Mouse (Mus musculus): Measurements from ENCODE around the gene Ermp1.
"Not testable (repeated sequence)": the region's sequence is repeated elsewhere in the genome, so short reads cannot be mapped to it uniquely, and the experiment has no call there.

Ermp1 gene

DNA sequence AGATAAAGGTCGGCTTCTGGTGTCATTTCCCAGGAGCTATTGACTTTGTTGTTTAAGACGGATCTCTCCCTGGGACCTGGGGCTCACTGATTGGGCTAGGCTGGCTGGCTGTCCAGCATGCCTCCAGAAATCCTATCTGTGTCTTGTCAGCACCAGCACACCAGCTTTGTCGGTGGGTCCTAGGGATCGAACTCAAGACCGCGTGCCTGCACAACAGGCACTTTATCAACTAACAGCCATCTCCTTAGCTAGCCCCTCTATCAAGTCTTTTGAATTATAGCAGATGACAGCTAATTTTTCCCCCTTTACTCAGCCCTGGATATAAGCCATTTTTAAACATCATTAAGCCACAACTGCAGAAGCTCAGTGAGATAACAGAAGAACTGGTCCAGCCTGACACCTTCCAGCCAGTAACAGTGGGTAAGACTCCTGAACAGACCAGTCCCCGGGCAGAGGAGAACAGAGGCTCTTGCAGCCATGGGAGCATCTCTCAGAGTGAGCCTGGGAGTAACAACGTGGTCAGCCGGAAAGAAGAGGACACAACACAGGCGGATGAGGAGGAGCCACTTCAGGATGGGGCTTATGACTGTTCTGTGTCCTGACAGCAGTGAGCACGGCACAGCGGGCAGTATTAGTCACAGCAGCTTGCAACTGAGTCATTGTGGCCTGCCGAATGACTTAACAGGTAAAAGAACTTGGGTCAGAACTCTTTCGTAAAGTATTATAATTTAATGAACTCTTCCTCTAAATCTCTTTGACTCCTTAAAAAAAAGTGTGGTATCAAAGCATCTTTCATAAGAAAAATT lies 44.5 kb downstream of the Ermp1 start:
- in situ Hi-C loops (cut with MboI; ENCODE audit: low sequenced_read_pairs), result no loop called here

DNA sequence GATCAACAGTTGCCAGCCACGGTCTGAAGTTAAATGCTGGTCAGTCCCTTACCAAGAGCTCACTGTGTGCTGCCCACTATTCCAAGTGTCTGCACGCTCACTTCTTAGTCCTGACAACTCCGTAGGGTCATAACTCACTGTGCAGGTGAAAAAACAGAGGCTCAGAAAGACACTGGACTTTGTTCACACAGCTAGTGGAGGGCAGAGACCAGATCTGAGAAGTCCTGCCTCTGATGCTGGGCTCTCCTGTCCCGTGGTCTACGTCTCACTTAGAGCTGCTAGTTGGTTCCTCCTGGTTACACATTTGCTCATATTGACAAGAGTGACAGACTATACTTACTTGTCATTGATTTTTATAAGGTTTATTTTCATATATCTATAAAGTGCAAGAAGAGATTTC lies 49.2 kb downstream of the Ermp1 start:
- in situ Hi-C loops (cut with MboI; ENCODE audit: low sequenced_read_pairs), result no loop called here

DNA sequence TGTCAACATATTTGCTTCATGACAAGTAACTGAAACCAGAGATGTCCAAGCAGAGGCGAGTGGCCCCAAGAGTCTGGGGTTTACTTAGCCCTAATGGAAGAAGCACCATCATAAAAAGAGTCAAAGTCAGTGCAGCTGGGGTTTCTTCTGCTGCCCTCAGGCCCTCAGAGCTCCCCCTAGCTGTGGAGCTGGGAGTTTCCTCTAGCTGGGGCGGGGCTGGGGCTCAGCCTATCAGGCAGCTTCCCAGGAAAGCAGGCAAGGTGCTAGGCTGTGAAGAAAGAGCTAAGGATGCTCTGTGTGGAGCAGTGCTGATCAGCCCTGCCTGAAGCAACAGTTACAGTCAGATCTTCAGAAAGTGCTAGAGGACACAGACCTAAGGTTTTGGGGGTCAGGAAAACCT lies 51.2 kb downstream of the Ermp1 start:
- in situ Hi-C loops (cut with MboI; ENCODE audit: low sequenced_read_pairs), result no loop called here

DNA sequence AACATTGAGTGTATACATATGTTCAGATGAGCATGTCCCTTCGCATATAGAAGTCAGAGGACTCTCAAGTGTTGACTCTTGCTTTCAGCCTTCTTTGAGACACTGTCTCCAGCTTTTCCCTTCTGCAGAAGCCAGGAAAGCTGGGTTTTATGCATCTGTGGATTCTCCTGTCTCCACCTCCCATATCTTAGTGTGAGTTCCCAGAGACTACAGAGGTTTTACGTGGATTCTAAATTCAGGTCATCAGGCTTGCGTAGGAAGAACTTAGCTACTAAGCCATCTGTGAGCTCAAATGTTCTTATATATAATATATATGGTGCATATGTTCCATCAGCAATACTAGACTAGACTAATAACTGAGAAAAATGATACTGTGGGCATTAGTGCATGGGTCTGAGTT lies 51.9 kb downstream of the Ermp1 start:
- in situ Hi-C loops (cut with MboI; ENCODE audit: low sequenced_read_pairs), result no loop called here

DNA sequence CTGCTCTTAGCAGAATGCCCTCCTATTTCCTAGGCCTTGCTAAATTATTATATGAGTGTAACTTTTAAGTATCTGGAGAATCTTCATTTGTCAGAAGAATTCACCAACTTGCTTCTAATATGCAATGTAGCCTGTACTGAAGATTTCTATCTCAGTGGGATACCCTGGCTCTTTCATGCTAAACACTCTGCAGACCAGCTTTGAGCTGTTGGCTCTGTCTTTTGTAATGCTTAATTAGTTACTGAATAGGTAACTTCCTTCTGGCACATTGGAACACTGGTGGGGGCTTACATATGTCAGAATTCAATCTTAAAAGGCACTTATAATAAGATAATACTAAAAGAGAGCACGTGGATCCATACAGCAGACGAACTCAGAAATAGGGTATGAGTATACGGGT lies 54.4 kb downstream of the Ermp1 start:
- in situ Hi-C loops (cut with MboI; ENCODE audit: low sequenced_read_pairs), result not testable (repeated sequence)

DNA sequence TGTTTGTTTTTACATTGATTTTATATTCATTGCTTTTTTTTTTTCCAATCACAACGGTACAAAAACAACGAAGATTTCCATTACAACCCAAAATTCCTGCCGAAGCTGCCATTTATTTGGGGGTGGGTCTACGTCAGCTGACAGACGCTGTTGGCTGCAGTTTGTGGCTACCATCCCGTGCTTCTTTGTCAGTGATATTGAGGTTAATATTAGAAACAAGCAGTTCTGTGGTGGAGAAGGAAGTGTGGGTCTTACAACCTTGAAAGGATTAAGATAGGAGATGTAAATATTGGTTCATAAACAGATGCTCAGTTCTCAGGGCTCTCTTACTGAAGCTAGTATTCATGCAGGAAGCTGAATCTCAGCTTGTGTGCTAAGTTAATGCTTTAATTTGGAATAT lies 64.5 kb downstream of the Ermp1 start:
- in situ Hi-C loops (cut with MboI; ENCODE audit: low sequenced_read_pairs), result no loop called here

DNA sequence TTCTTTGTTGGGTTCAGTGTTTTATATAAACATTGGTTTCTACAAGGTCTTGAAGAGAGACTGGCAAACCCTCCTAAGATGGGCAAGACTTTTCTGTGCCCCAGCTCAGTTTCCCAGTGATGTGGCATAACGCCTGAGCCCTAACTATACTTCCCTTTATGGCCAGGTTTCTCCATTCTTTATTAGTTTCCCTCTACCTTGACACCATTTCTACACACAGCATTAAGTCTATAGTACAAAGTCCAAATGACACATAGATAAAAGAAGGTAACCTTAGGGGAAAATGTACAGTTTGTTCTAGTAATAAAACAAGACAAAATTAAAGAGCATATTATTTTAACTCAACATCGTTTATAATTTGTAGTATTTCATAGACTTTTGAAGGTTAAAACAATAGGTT lies 65.8 kb downstream of the Ermp1 start:
- in situ Hi-C loops (cut with MboI; ENCODE audit: low sequenced_read_pairs), result no loop called here

DNA sequence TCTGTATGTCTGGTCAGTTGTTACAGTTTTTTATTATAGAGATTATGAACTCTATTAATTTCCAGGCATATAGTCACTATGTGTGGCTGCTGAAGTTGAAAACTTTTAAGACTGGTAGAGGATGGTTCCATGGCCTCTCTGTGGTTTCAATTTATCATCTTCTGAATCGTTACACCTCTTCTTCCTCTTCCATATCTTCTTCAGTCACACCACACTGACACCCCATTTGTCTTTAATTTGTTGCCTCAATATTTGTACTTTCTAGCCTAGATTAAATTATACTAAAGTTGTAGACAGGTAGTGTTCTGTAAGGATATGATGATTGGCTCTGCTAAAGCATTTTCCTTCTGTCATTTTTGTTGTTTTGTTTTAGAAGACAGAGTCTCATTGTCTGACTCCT lies 81.7 kb downstream of the Ermp1 start:
- in situ Hi-C loops (cut with MboI; ENCODE audit: low sequenced_read_pairs), result no loop called here

DNA sequence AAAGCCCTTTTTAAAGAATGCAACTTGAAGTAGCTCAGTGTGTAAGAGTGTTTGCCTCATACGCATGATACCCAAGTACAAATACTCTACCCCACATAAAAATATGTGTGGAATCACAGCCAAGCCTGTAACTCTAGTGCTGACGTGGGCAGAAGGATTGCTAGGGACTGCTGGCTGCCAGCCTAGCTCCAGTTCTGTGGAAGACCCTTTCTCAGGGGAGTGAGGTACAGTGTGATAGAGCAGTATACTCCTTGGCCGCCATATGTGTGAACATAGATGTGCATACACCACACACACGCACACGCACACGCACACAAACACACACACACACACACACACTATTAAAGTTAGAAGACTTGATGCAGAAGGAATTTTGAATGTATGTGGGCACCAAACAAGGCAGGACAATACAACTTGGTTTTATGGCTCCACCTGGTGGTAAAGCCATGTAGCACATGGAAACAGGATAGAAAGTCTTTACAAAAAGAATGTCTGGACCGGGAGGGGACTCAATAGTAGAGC lies 84.9 kb downstream of the Ermp1 start:
- in situ Hi-C loops (cut with MboI; ENCODE audit: low sequenced_read_pairs), result no loop called here

DNA sequence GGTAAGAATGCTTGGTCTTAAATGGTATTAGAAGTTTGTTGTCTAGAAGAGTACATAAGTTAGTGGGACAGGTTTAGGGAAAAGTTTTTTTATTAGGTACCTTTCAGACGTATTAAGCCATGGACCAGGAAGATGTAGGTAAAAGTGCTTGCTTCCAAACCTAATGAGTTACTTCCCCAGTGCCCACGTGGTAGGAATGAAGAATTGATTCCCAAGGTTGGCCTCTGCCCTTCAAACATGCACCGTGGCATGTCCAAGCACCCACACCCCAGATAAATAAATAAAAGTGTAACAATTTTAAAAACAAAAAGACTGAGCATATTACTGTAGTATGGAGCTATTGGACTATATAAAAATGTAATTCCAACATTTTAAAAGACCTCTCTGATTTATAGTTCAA lies 85.6 kb downstream of the Ermp1 start:
- in situ Hi-C loops (cut with MboI; ENCODE audit: low sequenced_read_pairs), result no loop called here

DNA sequence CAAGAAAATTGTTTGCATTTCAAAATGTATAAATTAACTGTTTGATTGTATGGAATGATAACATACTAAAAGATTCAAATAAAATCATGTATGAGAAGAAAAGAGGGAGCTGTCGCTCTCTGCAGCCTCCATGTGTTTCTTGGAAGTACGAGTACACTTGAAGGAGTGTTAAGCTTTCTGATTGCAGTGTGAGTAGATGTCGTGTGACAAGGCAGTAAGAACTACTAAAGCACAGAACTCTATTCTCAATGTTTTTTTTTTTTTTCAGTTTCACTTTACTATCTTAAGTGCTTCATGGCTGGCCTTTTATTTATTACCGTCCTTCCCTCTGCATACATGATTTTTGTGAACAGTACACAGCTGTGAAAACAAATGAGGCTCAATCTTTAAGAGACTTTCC lies 86.0 kb downstream of the Ermp1 start:
- in situ Hi-C loops (cut with MboI; ENCODE audit: low sequenced_read_pairs), result no loop called here
